Mouse (Mus musculus) embryo, embryonic 11.5 days (tissue): ENCODE data around the gene Nfib.
"Not testable (repeated sequence)": the region's sequence is repeated elsewhere in the genome, so short reads cannot be mapped to it uniquely, and the experiment has no call there.

Experiments
- DNase-seq: peaks from one replicate; pipeline ENCODE4 v3.0.0-alpha.2; 2012; ENCODE audit warnings: low read depth, low spot score

The Nfib gene

DNA sequence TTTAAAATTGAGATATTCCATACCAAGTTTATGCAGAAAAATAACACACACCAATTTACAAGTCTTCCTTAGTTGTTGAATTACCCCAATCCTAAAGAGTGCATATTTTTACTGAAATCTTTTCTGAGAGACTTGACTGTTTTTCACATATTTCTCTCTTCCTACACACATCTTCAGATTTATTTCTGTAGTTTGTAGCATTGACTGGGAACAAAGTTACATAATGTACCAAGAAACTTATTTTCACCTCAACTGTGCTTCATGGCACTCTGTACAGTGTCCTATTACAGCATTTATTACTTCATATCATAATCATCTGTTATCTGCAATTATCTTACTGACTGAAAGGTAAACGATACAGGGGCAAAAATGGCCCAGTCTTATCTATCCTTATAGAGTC, 406.9 kb downstream of the Nfib start:
- no peak for DNase-seq

DNA sequence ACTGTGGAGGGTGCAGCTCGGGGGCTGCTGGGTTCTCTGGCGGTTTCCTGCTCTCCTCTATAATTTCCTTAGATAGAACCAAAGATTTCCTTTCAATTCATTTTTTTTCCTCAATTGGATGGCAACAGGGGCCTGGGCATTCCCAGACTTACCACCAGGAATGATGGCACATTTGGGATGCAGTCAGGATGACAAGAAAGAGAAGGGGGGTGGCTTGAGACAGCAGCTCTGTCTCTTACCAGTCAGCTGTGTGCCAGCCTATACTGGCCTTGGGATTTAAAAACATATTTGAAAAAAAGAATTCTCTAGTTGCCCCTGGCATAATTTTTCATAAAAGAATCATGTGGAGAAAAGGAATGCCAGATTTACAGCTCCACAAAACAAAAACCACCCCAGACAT, 408.0 kb downstream of the Nfib start:
- DNase-seq: no peak

DNA sequence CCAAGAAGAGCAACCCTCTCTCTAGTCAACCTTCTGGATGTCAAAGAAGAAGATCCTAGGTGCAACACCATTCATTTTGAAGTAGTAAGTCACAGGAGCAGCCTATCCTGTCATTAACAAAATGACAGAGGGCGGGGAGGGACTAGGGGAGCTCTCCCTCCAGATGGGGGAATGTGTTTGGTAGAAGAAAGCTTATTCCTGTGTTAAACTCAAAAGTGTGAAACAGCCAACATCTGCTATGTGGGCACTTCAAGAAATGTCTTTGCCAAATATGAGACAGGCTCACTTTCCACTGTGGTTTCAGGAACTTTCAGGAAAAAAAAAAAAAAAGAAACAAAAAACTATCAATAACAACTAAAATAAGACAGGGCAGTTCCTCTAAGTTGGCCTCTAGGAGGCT, 411.5 kb downstream of the Nfib start:
- DNase-seq: no peak

DNA sequence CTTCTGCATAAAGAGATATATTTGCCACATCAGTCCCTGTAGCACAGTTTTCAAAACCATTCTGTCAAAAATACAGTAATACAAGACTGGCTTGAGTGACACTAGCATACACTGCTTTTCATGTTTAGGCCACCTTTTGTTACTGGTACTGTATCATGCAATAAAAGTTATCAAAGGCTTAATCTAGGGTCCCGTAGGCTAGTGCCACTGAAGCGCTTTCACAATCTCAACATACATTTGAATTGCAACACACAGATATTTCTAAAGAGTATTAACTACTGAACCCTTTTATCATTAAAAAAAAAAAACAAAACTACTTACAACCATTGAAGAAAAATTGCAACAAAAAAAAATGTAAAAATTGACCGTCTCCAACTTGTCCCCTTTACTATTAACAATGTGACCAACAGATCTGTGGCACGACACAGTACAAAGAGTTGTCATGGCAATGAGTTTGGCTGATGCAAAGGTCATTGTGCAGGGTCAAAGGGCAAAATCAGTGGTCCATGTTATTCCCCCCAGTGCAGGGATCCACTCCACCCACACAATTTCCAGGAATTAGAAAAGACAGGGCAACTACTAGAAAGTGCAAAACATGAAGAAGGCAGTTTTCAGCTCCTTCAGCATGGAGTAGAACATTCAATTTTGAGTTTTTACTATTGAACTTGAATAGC, 414.2 kb downstream of the Nfib start:
- no peak for DNase-seq

DNA sequence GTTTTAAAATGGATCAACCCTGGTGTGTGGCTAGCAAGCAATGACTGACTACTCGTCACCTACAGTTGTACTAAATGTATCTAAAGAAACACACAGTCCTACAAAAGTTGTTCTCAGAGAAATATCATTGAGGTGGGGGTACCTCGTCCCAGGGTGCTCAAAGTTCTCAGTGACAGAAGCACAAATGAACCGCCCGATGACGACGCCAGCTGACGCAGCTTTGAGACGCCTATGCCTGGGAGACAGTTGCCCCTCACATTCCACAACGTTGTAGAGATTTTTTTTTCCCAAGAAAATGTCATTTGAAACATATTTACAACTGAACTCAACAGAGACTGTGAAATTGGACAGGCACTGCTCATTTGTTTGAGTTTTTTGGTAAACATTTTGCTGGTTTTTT, 414.9 kb downstream of the Nfib start:
- no peak for DNase-seq

DNA sequence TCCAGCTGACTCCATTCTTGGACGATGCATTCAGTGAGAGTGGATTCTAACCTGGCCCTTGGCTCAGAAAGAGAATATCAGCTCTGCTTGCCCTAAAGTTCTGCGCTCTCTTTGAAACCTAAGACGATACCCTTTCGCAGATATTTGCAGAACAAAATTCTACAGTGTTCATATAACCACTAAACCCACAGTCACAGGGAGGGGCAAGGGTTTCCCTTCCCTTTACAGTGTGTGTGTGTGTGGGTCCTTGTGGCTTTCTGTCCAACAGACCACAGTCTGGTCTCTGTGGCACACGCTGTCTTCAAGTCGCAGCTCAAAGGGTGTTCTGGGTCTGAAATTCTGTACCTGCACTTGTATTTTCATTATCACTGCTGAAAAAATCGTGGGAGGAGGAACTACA, 416.0 kb downstream of the Nfib start:
- DNase-seq: no peak

DNA sequence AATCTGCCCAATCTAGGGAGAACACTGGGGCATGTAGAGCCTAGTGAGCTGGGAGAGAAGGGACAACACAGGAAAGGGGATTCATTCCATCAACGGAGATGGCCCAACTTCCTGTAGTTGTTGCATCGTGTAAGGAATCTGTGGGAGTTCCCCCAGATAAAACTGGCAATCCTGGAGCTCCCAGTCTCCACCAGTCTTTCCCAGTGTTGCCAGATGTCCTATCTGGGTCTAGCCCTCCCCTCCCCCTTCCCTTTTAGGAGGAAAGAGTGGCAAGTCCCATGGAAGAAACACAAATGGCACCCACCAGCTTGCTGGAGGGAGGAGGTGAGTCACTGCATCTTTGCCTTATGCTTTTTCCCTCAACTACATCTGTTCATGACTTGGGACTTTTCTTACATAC, 417.4 kb downstream of the Nfib start:
- no peak for DNase-seq

DNA sequence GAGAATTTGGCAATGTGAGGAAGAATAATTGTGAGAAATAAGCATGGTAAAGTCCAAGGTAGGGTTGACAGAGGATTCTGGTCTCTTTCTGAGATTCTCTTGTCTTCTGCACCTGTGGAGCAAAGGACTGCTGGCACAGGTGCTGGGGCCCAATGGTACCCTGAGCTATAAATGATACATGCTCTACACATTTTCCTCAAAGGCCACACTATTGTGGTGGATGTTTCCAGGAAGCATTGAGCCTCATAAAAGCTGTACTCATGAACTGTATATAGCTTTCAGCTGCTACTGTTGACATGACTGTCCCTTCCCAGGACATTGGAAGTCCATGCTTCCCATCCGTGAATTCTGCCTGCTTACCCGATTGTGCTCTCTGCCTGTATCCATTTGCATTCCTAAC, 418.1 kb downstream of the Nfib start:
- no peak for DNase-seq

DNA sequence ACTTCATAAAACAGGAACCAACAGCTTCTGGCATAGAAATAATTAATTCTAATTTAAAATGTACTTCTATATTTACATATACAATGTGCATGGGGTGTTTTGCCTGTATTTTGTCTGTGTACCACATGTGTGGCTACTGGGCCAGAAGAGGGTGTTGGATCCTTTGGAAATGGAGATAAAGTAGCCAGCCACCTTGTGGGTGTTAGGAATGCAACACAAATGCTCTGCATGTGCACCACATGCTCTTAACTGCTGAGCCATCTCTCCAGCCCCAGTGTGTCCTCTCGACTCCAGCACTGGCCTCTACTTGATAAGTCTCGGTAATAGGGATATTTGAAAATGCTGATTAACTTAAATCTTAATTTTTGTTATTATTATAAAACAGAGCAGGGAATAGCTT, 418.6 kb downstream of the Nfib start:
- DNase-seq: no peak

DNA sequence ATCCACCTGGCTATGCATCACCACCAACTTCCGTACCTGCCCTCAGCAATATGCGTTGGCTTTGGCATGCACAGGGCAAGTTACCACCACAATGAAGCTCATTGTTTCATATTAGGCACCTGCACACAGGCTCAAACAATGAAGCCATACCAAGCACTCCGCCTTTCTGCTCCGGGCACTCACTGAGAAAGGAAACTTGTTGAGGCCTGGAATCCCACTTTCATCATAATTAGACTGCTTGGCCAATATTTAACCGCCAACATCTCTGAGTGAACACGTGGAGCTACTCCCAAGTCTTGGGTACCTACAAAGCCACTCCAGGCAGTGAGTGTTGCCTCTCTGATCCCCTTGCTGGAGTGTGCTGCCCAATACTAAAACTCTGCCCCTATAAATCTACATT, 422.0 kb downstream of the Nfib start:
- no peak for DNase-seq

DNA sequence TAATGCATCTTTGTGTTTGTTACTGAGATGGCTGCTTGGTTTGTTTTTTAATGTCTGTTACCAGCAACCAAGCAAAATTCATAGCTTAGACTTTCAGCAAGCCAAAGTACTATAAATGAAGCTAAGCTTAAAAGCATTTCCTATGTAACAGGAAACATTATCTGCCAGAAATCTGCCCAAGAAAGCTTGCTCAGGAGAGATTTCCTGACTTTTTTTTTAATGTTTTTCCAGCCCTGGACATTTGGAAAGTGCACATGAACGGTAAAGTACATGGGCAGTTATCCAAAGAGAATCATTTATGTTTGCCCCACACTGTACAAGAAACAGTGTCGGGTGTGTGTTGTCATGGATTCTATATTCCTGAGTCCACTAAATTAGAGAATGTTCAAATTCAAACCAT, 429.6 kb downstream of the Nfib start:
- DNase-seq: no peak

DNA sequence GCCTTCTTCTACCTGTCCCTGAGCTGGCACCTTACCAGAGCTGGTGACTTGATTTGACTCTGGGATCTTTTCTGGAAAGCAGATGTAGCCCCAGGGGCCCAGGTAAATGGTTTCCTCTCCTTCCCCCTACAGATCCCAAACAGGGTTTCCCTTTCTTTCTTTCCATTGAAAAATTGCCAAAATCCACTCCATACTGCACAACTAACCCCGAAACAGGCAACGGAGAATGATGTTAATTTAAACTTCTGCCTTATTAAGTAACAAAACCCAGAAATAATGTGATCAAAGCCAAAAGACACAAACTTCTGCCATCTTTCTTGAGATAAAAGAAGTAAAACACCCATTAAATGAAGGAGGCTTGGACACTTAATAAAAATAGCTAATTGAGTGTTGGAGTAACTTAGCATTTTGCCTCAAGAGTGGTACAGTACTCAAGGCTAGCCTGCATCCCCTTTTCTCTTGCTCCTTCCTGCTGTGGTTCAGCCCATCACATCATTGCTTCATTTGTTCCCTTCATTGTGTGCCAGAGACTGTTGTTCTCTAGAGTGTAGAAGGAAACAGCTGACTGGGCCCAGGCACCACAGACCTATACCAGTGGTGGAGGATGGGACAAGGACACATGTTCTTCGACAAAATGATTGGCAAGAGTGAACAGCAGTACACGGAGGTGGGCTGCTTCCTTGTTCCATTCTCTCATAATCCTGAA, 432.3 kb downstream of the Nfib start:
- no peak for DNase-seq

DNA sequence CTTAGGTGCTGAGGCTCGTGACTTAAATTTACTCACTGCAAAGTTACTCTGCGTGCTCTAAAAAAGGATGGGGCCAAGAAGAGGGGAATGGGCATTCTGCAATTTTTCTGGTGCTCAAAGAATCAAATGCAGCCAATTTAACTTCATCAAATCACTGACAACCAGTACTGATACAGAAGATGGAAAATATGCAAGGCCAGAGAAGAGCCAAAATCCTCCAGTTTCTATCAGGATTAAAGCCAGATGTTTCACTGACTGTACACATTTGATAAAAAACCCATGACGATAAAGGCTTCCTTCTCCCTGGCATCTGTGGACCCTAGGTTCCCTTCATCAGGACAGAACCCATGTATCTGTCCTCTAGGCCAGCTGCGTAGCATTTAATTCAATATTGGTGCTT, 433.5 kb downstream of the Nfib start:
- DNase-seq: no peak

DNA sequence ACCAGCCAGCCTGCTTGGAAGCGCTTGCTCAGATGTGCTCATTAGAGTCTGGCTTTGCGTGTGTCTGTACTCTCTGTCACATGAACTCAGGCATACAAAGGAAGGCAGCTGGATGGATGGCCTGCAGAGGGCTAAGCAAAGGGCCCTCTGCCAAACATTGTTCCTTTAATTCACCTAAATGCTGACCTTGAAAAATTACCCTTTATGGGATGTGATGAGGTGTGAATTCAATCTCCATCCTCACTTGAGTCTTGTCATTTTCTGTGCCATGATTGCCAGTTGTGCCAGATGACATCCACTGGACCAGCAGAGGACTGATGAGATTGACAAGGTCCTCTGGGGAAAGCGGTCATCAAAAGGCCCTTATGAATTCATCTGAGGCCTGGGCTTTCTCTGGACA, 434.0 kb downstream of the Nfib start:
- no peak for DNase-seq

DNA sequence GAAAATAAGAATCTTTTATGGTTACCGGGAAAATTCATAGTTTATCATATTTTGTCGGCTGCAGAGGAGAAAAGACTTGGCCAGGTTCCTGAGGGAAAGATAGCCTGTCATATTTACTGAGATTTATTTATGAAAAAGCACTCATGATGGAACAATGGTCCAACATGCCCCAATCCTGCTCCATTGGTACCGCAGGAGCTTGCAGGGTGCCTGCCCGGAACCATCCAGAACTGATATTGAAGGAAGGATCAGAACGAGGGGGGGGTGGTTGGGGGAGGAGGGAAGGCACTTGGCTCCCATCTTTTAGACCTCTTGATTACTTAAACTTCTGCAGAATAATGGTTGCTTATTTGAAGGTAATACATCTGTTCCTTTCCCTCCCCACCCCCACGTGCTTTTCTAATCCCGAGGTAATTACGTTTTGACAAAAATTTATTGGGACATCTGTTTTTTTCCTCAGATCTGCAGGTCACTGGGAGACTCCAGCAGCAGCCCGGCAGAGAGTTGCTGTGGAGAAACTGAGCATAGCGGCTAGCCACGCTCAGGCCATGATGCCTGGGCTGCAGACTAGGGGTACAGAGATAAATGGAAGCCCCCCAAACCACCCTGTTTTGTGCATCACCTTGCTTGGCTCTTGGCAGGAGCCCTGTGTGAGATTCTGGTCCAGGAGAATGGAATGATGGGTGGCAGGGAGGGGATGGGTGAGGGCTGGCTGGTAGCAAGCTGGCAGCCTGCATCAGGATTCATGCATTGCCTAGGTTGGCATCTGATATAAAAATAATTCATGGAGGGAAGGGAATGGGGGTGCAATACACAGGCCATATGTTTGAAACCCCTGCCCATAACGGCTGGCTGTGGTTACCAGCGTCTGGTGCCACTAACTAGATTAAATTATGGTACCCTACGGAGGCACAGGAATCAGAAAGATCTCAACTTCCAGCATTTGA, 437.4 kb downstream of the Nfib start:
- no peak for DNase-seq

DNA sequence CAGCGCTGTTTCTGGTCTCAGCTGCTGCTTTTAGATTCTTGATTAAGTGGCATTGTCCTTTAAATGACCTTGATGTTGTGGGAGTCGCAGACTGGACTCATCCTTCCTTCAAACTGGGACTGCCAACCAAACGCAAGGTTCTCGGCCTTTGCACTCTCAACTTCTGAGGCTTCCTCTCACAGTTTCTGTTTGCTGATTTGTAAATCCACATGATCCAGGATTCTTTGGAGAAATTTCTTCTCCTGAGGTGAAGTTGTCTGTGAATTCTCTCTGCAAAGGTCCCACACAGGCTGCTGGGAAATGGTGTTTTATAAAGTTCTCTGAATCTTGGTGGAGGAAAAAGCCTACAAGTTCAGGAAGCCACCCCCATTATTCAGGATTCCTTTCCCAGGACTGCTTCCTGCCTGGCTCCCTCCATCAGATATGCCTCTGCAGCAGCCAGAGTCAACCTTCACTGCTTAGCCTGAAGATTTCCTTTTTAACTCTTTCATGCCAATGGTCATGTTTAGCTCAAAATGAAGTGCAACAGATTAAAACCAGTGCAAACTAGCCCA, 439.4 kb downstream of the Nfib start:
- no peak for DNase-seq

DNA sequence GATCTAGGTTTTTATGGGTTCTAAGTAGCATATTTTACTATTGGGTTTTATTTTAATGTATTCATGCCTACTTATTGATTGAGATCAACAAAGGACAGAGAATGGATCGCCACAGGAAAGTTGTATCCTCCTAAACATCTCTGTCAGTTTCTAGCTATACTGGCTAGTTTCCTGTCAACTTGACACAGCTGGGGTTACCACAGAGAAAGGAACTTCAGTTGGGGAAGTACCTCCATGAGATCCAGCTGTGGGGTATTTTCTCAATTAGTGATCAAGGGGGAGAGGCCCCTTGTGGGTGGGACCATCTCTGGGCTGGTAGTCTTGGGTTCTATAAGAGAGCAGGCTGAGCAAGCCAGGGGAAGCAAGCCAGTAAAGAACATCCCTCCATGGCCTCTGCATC, 447.0 kb downstream of the Nfib start:
- DNase-seq: not testable (repeated sequence)

DNA sequence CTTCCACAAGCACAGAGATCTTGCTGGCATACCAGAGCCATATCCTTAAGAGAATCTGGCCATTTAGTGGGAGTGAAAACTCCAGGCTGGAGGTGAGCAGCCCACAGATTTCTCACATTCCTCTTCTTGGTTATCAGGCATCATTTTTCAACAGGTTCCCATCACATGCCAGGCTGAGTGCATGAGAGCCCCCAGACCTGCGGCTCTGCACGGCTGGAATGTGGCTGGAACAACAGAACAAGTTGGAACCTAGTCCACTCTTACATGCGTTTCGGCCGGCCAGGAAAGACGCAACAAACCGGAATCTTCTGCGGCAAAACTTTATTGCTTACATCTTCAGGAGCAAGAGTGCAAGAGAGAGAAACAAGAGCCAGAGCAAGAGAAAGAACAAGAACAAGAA, 453.5 kb downstream of the Nfib start:
- DNase-seq: no peak

DNA sequence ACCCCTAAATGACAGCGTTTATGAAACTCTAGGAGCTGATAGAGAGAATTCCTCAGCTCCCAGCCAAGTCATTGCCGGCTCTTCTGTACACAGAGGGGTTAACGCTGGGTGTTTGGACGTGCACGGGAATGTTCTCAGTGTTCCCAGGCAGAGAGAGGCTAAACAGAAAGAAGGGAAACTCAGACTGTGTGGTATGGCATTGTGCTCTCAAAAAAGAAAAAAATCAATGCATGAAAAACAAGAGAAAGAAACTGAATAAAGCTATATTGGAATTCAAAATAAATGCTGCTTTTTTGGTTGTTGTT, 455.2 kb downstream of the Nfib start:
- no peak for DNase-seq

DNA sequence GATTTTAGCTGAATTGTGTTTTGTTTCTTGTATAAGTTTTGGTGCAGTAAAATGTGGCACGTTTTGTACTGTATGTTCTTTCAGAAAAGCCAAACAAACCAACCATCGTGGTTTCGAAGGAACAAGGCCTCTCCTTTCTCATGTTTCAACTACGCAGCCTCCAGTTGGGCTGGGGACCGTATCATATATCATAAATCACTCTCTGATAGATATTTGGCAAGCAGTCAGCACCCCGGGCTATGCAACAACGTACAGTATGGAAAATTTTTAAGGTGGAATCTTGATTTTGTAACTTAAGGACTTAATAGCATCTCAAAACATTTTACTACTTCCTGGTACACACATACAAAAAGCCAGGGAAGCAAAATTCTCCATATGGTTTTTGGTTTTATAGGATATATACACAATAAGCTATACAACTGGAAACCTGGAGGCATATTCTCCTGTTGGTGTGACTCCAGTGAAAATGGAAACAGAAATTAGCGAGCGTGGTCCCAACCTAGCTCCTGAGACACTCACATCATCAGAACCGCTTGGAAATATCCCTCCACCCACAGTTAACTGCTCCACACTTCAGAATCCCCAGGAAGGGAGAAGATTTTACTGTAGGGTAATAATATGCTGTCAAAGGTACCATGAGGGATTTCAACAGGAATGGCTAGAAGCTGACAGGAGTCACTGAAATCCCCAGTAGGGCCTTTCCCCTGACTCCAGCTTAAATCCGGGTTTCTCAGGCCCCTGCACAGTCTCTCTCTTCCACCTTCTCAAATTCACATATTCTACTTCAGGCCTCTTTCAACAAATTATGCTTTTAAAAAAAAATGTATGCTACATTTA, 455.8 kb downstream of the Nfib start:
- DNase-seq: no peak

DNA sequence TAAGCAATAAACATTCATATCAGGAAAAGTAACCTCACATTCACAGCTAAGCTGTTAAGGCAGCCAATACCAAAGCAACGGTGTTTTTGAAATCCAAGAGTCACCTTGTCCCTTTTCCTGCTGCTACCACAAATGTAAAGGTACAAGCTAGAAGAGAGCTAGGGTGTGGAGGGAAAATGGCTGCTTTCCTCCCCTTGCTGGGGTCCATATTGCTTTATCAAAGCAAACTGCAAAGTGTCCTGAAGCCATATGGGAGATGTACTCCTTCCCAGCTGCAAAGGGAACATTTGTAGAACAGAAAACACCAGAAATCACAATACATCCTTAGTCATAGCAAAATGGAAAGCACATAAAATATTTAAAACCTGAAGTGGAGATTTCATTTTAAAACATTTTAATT, 456.6 kb downstream of the Nfib start:
- DNase-seq: no peak

DNA sequence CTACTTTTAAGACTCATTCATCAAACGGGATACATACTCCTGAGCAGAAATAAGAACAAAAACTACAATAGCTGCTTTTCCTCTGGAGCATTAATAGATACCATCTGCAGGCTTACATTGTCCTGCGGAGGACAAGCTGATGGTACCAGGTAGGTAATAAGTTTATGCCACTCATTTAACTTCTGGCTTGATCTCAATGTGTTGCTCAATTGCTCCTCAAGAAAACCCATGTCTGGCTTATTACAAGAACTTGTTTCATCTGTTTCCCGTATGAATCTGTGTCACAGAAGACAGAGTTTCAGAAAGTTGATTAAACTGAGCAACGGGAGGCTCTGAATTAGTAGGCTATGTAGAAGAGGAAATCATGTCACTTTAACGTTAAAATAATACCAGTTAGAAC, 457.5 kb downstream of the Nfib start:
- DNase-seq: no peak
